Mouse (Mus musculus) megakaryocyte, embryonic 14.5 days (primary cell): ENCODE measurements at regions not wholly inside any gene's neighbourhood (a gene's known extent, or its start where the extent isn't known, plus 50 kb on each side); places are given as distances from the start of the nearest gene placed in this dataset.

ENCODE experiments used
- H3K27me3 ChIP-seq: replicated peaks from 2 replicates; pipeline ENCODE3; 2012; ENCODE audit warnings: inconsistent platforms
- H3K36me3 ChIP-seq: replicated peaks from 2 replicates; pipeline ENCODE3; 2012; ENCODE audit warnings: low read length, inconsistent platforms, mixed read lengths
- H3K4me1 ChIP-seq: 2 replicates; pipeline ENCODE4 v1.6.1; 2012; ENCODE audit warnings: inconsistent platforms
- H3K4me3 ChIP-seq: replicated peaks from 2 replicates; pipeline ENCODE3; 2012; ENCODE audit warnings: moderate library complexity, mild to moderate bottlenecking, inconsistent platforms
- H3K9me3 ChIP-seq: 2 replicates; pipeline ENCODE4 v1.6.1; 2012; ENCODE audit warnings: inconsistent platforms
- FLI1 ChIP-seq: IDR thresholded peaks from 2 replicates; pipeline ENCODE4 v1.6.1; 2012; ENCODE audit warnings: low read length, inconsistent platforms, mixed read lengths
- GATA1 ChIP-seq: IDR thresholded peaks from 3 replicates; pipeline ENCODE4 v1.6.1; 2012; ENCODE audit warnings: mixed read lengths, low read length, inconsistent platforms, borderline replicate concordance

DNA sequence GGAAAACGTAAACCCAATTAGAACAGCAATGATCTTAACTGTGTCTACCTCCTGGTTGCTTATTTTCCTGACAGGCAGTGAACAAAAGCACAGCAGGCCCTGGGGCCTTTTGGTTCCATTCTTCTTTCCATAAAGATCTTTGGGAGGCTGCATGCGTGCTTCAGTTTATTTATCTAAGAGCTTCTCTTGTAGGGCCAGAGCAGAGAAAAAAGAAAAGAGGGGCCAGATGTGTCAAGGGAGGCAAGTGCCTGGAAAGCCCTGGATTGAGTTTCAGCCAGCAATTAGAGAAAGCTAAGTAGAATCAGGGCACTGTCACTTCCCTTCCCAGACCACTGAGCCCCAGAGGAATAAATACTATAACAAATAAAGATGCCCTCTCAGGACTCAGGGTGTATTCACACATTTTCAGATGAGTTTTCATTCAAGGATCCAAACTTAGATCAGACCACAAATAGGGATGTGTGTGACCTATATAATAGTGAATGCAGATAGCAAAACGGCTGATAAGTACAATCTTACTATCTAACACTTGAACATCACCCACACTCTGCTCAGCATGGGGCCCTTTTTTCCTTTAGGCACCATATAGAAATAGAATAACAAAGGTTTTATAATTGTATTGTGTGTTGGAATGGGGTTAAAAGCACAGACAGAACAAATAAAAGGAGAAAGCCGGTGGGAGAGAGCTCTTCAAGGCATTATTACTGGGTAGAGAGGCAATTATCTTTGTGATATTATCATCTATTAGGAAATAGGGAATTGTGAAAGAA, 612.2 kb downstream of the Slc22a22 start:
- no peaks in the 10 kb centered on the region for H3K27me3 ChIP-seq
- H3K36me3 ChIP-seq: no peaks in the 10 kb centered on the region
- H3K4me3 ChIP-seq: no peak overlapping the region
- TF ChIP-seq GATA1 (no peak), FLI1 (no peak)
- no peaks in the 10 kb centered on the region for H3K9me3 ChIP-seq
- H3K4me1 ChIP-seq: no peaks in the 10 kb centered on the region

DNA sequence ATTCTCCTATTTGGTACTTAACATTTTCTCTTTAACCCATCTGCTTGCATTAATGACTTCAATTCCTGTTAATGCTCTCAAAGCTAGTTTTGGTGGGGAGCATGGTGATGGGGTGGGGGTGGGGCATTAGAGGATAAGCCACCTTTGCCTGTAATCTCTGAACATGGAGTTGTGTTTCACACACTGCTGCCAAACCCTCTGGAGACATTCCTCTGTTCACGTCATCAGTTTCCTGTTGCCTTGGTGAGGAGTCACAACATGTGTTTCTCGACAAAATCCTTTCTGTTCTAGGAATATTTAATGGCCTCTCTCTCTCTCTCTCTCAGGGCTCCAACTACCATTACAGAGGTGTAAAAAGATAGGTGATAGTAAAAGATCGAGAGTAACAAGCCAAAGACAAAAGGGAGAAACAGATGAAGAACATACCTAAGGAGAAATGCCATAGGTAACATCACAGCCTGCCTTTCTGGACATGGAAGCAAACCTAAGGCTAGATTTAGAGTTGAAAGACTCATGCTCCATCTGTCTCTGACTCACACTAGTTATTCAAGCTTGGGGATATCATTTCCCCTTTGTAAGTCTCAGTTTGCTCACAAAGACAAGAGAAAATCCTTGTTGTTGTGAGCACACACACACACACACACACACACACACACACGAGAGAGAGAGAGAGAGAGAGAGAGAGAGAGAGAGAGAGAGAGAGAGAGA, 618.6 kb downstream of the Slc22a22 start:
- TF ChIP-seq FLI1 (no peak), GATA1 (no peak)
- Histone ChIP-seq H3K27me3 (no peaks in the 10 kb centered on the region), H3K36me3 (no peaks in the 10 kb centered on the region), H3K9me3 (no peaks in the 10 kb centered on the region), H3K4me3 (no peak overlapping the region), H3K4me1 (no peaks in the 10 kb centered on the region)

DNA sequence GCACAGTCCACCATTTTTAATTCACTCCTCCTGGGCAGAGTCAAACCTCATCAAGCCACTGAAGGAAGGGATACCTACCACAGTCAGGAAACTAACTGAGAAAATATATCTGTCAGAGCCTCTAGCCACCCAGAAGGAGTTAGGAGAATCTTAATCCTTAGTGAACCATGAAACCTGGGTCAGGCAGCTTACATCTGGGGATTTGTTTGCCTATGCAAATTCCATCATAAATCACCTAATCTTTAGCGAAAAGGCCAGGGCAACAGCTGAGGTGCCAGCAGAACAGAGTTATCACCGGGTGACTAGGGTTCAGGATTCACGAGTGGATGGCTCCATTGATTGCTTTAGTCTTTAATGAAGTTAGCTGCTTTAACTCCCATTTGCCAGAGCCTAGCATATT, 619.3 kb downstream of the Slc22a22 start:
- TF ChIP-seq FLI1 (no peak), GATA1 (no peak)
- no peaks in the 10 kb centered on the region for H3K36me3 ChIP-seq
- H3K4me3 ChIP-seq: no peak overlapping the region
- no peaks in the 10 kb centered on the region for H3K9me3 ChIP-seq
- no peaks in the 10 kb centered on the region for H3K27me3 ChIP-seq
- no peaks in the 10 kb centered on the region for H3K4me1 ChIP-seq

DNA sequence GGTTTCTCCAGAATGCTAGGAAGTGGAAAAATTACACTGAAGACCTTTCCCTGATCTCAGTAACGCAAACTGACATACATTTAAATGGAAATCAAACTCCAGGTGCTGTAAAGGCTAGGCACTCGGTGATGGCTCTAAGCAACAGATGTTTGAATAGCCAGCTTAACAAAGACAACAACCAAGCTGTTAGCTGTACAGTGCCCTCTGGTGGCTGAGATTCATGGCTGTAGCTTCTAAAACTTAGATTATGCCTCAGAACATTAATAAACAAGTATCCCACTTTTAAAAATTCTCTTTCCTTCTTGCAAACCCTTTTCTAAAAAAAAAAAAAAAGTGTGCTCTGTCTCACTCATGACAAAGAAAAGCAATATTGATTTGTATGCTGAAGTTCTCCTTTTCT, 621.4 kb downstream of the Slc22a22 start:
- H3K27me3 ChIP-seq: no peaks in the 10 kb centered on the region
- H3K9me3 ChIP-seq: no peaks in the 10 kb centered on the region
- no peaks in the 10 kb centered on the region for H3K4me1 ChIP-seq
- no peaks in the 10 kb centered on the region for H3K36me3 ChIP-seq
- no peak overlapping the region for H3K4me3 ChIP-seq
- TF ChIP-seq GATA1 (no peak), FLI1 (no peak)

DNA sequence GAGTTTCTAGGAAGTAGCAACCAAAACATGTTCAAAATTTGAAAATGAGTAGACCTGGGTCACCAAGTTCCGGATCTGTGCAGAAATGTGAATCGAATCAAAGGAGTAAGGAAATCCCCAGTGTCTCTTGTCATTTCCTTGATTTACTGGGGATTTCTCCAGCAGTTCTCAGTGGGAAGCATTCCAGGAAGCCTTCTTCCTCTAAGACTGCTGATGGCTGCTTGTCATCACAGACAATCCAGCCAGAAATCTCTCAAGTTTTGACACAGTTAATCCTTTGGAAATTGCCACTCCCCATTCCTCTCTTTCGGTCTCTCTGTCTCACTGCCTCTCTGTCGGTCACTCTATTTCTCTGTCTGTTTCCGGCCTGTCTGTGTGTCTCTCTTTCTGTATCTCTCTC, 624.3 kb downstream of the Slc22a22 start:
- Histone ChIP-seq H3K9me3 (no peaks in the 10 kb centered on the region; the same call in 1 of the 2 replicates), H3K27me3 (no peaks in the 10 kb centered on the region), H3K4me1 (no peaks in the 10 kb centered on the region), H3K36me3 (no peaks in the 10 kb centered on the region), H3K4me3 (no peak overlapping the region)
- TF ChIP-seq GATA1: no peak
- TF ChIP-seq FLI1: no peak

DNA sequence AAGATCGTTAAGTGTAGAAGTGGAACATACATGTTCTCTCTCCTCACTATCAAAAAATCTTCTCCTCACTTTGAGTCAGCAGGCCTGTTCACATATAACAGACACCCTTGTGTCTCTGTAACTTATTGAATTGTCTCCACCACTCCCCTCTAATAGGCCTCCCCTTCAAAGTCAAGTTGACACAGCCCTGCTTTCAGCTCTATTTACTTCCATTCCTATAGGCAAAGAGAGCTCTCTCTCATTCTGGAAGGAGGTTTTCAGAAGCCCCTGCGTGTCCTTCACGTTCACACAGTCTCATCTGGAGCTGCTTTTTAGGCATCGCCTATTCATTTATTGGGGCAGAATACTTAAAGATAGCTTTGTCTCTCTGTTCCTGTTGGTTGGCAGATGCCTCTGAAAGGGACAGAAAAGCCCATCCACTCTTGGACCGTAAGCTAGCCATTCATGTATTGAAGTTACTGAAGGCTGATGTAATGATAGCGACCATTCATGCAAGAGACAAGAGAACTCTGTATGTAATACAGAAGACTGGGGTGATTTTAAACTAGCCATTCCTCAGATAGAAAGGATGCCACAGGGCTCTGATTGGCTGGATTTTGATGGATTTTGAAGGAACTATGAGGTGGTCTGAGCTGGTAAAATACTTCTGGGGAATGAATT, 629.8 kb downstream of the Slc22a22 start:
- H3K4me1 ChIP-seq: no peaks in the 10 kb centered on the region
- H3K4me3 ChIP-seq: no peak overlapping the region
- H3K9me3 ChIP-seq: no peaks in the 10 kb centered on the region; the same call in 1 of the 2 replicates
- H3K36me3 ChIP-seq: no peaks in the 10 kb centered on the region
- TF ChIP-seq GATA1 (no peak), FLI1 (no peak)
- H3K27me3 ChIP-seq: no peaks in the 10 kb centered on the region

DNA sequence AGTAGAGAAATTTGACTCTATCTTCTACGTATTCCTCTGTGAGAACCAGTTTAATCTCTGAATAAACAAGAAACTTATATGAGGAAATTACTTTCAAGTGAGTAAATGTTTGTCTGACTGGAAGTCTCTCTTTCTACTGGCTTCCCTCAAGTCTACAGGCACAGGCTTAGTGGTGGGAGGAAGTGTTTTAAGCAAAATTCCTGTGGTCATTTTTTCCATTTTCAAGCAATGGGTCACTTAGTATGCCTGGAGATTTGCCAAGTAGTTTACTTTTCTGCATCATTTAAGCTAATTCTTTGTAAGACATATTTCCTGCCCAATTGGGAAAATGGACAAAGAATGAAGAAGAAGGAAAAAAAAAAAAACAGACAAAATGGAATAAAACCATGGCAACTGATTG, 632.9 kb downstream of the Slc22a22 start:
- Histone ChIP-seq H3K9me3 (no peaks in the 10 kb centered on the region; the same call in 1 of the 2 replicates), H3K27me3 (no peaks in the 10 kb centered on the region), H3K4me3 (no peak overlapping the region), H3K4me1 (no peaks in the 10 kb centered on the region), H3K36me3 (no peaks in the 10 kb centered on the region)
- TF ChIP-seq FLI1 (no peak), GATA1 (no peak)

DNA sequence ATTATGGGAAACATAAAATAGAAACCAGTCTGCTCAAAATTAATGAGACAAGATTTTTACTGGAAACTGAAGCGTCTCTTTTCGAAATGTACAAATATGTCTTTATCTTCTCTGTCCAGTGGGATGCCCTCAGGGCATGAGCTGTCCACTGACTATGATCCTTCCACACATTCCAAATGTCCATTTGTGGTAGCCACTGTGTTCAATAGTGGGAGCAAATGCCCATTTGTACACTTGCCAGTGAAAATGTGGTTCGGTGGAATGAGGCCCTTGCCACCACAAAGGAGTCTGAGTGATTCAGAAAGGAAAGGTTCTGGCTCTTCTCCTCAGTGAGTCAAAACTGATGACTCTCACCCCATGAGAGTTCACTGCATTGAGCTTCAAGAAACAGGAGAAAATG, 635.9 kb downstream of the Slc22a22 start:
- Histone ChIP-seq H3K9me3 (no peaks in the 10 kb centered on the region), H3K27me3 (no peaks in the 10 kb centered on the region), H3K4me1 (no peaks in the 10 kb centered on the region), H3K4me3 (no peak overlapping the region), H3K36me3 (no peaks in the 10 kb centered on the region)
- TF ChIP-seq GATA1 (no peak), FLI1 (no peak)

DNA sequence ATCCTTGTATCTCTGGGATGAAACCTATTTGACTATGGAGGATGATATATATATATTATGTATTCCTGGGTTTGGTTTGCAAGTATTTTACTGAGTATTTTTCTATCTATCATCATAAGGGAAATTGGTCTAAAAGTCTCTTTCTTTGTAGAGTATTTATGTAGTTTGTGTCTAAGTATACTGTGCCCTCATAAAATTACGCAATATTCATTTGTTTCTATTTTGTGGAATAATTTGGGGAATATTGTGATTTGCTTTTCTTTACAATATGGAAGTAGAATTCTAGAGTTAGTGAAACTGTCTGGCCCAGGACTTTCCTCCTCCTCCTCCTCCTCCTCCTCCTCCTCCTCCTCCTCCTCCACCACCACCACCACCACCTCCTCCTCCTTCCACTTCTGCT, 640.1 kb downstream of the Slc22a22 start:
- Histone ChIP-seq H3K36me3 (no peaks in the 10 kb centered on the region), H3K4me3 (no peak overlapping the region), H3K27me3 (no peaks in the 10 kb centered on the region), H3K9me3 (no peaks in the 10 kb centered on the region), H3K4me1 (no peaks in the 10 kb centered on the region)
- TF ChIP-seq GATA1 (no peak), FLI1 (no peak)

DNA sequence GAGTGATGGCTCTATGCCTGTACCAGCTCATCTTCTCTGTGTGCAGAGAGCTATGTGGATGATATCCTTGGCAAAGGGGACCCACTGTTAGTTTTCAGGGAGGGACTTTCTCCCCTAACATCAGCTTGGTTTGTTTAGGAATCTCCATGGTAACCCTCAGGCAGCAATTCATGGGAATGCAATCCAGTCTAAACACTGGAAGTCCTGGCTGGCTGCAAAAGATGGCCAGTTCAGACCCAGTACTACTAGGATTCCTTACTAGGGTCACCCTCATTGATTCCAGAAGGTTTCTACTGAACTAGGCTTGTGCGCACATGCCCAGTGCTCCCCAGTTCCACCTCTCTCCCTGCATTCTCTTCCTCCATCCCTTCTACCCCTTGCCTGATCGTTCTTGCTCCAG, 642.8 kb downstream of the Slc22a22 start:
- no peaks in the 10 kb centered on the region for H3K4me1 ChIP-seq
- H3K4me3 ChIP-seq: no peak overlapping the region
- no peaks in the 10 kb centered on the region for H3K9me3 ChIP-seq
- no peaks in the 10 kb centered on the region for H3K27me3 ChIP-seq
- no peak for TF ChIP-seq GATA1
- TF ChIP-seq FLI1: no peak
- no peaks in the 10 kb centered on the region for H3K36me3 ChIP-seq
